Mouse (Mus musculus): ENCODE measurements around the gene Psme2. TPM values are rescaled to one million over a fixed set of nuclear protein-coding genes. Genes with fewer than 3 reads are reported as not detected.

The Psme2 gene
- polyA plus RNA-seq, 1 experiment from 2014 or later = 187 TPM

- Histone ChIP-seq H3K36me3 (peaks cover 16% of the 10 kb centered on the region), H3K9ac (replicated peaks) (no peak overlapping the region), H3K4me3 (no peak overlapping the region), H3K27me3 (no peaks in the 10 kb centered on the region), H3K9me3 (no peaks in the 10 kb centered on the region), H3K27ac (replicated peaks) (no peak overlapping the region), H3K4me2 (replicated peaks) (no peak overlapping the region), H3K4me1 (0 out of 2 replicates have a peak, but pooled peaks cover under 1% of the 10 kb centered on the region)
- no peak for ATAC-seq (replicated peaks)
- 65% methylated on average over 6 of the region's 6 CpGs for WGBS
Measured at GRCm38 (mm10) chr14:55613346-55613745, 22.4 kb upstream of the Psme2 start.

- Histone ChIP-seq H3K9ac (replicated peaks) (no peak overlapping the region), H3K4me1 (peaks cover 8% of the 10 kb centered on the region; the same call in 1 of the 2 replicates), H3K36me3 (peaks cover 39% of the 10 kb centered on the region), H3K9me3 (no peaks in the 10 kb centered on the region), H3K27ac (replicated peaks) (no peak overlapping the region), H3K4me3 (no peak overlapping the region), H3K27me3 (no peaks in the 10 kb centered on the region), H3K4me2 (replicated peaks) (no peak overlapping the region)
- ATAC-seq (replicated peaks) = no peak
- WGBS = 100% methylated on average over 6 of the region's 6 CpGs
Measured at GRCm38 (mm10) chr14:55608339-55608738, 17.4 kb upstream of the Psme2 start.

GRCm38 (mm10) chr14:55605743-55606459 is 15.0 kb upstream of the Psme2 start:
- 92% methylated on average over 16 of the region's 16 CpGs for WGBS
- peaks cover 8% of the 10 kb centered on the region; the same call in 1 of the 2 replicates for H3K4me1 ChIP-seq
- no peaks in the 10 kb centered on the region for H3K27me3 ChIP-seq
- H3K27ac ChIP-seq (replicated peaks) = no peak overlapping the region
- no peaks in the 10 kb centered on the region for H3K9me3 ChIP-seq
- ATAC-seq (replicated peaks) = no peak
- peaks cover 61% of the 10 kb centered on the region for H3K36me3 ChIP-seq
- H3K9ac ChIP-seq (replicated peaks) = no peak overlapping the region
- H3K4me3 ChIP-seq = no peak overlapping the region
- H3K4me2 ChIP-seq (replicated peaks) = no peak overlapping the region

- Histone ChIP-seq H3K27ac (replicated peaks) (no peak overlapping the region), H3K4me2 (replicated peaks) (no peak overlapping the region), H3K9ac (replicated peaks) (no peak overlapping the region), H3K4me1 (peaks cover 8% of the 10 kb centered on the region; the same call in 1 of the 2 replicates), H3K9me3 (no peaks in the 10 kb centered on the region), H3K36me3 (peaks cover 69% of the 10 kb centered on the region), H3K4me3 (no peak overlapping the region), H3K27me3 (no peaks in the 10 kb centered on the region)
- no peak for ATAC-seq (replicated peaks)
- WGBS = 94% methylated on average over 11 of the region's 11 CpGs
Measured at GRCm38 (mm10) chr14:55604823-55605222, 13.9 kb upstream of the Psme2 start.

- Histone ChIP-seq H3K4me3 (peak overlapping the region; percentile 24), H3K9ac (replicated peaks) (peak overlapping the region; percentile 34; the same call in 1 of the 2 replicates), H3K27me3 (no peaks in the 10 kb centered on the region), H3K4me1 (peaks cover 8% of the 10 kb centered on the region; the same call in 1 of the 2 replicates), H3K4me2 (replicated peaks) (peak overlapping the region; percentile 34), H3K9me3 (no peaks in the 10 kb centered on the region), H3K36me3 (peaks cover 66% of the 10 kb centered on the region), H3K27ac (replicated peaks) (no peak overlapping the region)
- 20% methylated on average over 19 of the region's 19 CpGs for WGBS
- peak; percentile 91 for ATAC-seq (replicated peaks)
Measured at GRCm38 (mm10) chr14:55603633-55604576, 13.0 kb upstream of the Psme2 start.

GRCm38 (mm10) chr14:55603271-55603632 is 12.3 kb upstream of the Psme2 start, which contains the start of gene Irf9:
Irf9 (plus strand) TSS chr14:55603571.
- no peak for ATAC-seq (replicated peaks)
- Histone ChIP-seq H3K4me3 (peak within 1 kb of the TSS; percentile 24), H3K27me3 (no peaks in the 10 kb centered on the region), H3K9ac (replicated peaks) (peak within 1 kb of the TSS; percentile 34; the same call in 1 of the 2 replicates), H3K9me3 (no peaks in the 10 kb centered on the region), H3K4me2 (replicated peaks) (peak within 1 kb of the TSS; percentile 34), H3K36me3 (peaks cover 68% of the 10 kb centered on the region), H3K27ac (replicated peaks) (no peak within 1 kb of the TSS), H3K4me1 (peaks cover 8% of the 10 kb centered on the region; the same call in 1 of the 2 replicates)
- 91% methylated on average over 7 of the region's 7 CpGs for WGBS

GRCm38 (mm10) chr14:55598521-55599390 is 7.8 kb upstream of the Psme2 start:
- H3K4me2 ChIP-seq (replicated peaks) = no peak overlapping the region
- no peaks in the 10 kb centered on the region for H3K27me3 ChIP-seq
- H3K4me3 ChIP-seq = no peak overlapping the region
- 0 out of 2 replicates have a peak, but pooled peaks cover under 1% of the 10 kb centered on the region for H3K4me1 ChIP-seq
- H3K27ac ChIP-seq (replicated peaks) = no peak overlapping the region
- WGBS = 93% methylated on average over 21 of the region's 21 CpGs
- no peaks in the 10 kb centered on the region for H3K9me3 ChIP-seq
- peaks cover 80% of the 10 kb centered on the region for H3K36me3 ChIP-seq
- no peak overlapping the region for H3K9ac ChIP-seq (replicated peaks)
- ATAC-seq (replicated peaks) = no peak

- Histone ChIP-seq H3K9ac (replicated peaks) (no peak overlapping the region), H3K9me3 (no peaks in the 10 kb centered on the region), H3K4me2 (replicated peaks) (no peak overlapping the region), H3K4me3 (no peak overlapping the region), H3K36me3 (peaks cover 58% of the 10 kb centered on the region), H3K27me3 (no peaks in the 10 kb centered on the region), H3K4me1 (peaks cover 19% of the 10 kb centered on the region), H3K27ac (replicated peaks) (no peak overlapping the region)
- ATAC-seq (replicated peaks) = no peak
- 78% methylated on average over 13 of the region's 13 CpGs for WGBS
Measured at GRCm38 (mm10) chr14:55596036-55596690, 5.2 kb upstream of the Psme2 start.

GRCm38 (mm10) chr14:55592226-55592625 is 1.3 kb upstream of the Psme2 start:
- Histone ChIP-seq H3K4me2 (replicated peaks) (peak overlapping the region; percentile 96), H3K4me3 (peak overlapping the region; percentile 68), H3K4me1 (peaks cover 34% of the 10 kb centered on the region), H3K9ac (replicated peaks) (peak overlapping the region; percentile 80), H3K36me3 (peaks cover 26% of the 10 kb centered on the region), H3K27me3 (no peaks in the 10 kb centered on the region), H3K27ac (replicated peaks) (peak overlapping the region; percentile 94), H3K9me3 (no peaks in the 10 kb centered on the region)
- WGBS = 6% methylated on average over 16 of the region's 16 CpGs
- ATAC-seq (replicated peaks) = no peak

GRCm38 (mm10) chr14:55591331-55591891 is 498 bp upstream of the Psme2 start, which contains the start of gene Rnf31:
Rnf31 (plus strand) TSS chr14:55591708.
- peaks cover 34% of the 10 kb centered on the region for H3K4me1 ChIP-seq
- H3K9ac ChIP-seq (replicated peaks) = peak within 1 kb of the TSS; percentile 80
- peak; percentile 91 for ATAC-seq (replicated peaks)
- peak within 1 kb of the TSS; percentile 96 for H3K4me2 ChIP-seq (replicated peaks)
- H3K27ac ChIP-seq (replicated peaks) = peak within 1 kb of the TSS; percentile 94
- peaks cover 18% of the 10 kb centered on the region for H3K36me3 ChIP-seq
- H3K9me3 ChIP-seq = no peaks in the 10 kb centered on the region
- peak within 1 kb of the TSS; percentile 68 for H3K4me3 ChIP-seq
- WGBS = under 1% methylated on average over 33 of the region's 33 CpGs
- no peaks in the 10 kb centered on the region for H3K27me3 ChIP-seq

Measured in forebrain, embryonic 15.5 days (tissue).